ENCODE assay signal across 18 mouse cellular contexts in the genomic region with DNA sequence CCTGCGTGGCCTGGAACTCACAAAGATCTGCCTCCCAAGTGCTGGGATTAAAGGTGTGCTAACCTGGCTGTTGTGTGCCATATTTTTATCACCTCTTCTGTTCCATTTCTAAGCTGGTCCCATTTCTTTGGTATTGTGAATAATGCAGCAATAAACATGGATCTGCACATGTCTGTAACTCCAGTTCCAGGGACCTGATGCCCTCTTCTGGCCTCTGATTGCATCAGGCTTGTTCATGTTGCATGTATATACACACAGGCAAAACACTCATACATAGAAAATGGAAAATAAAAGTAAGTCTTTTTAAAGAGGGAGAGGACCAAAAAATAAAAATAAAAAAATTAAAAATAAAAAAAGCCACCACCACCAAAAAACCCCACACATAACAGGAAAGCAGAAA. TPM values are rescaled to one million over a fixed set of nuclear protein-coding genes. Genes with fewer than 3 reads are reported as not detected.
A peak's percentile ranks its signal among the peaks of the same experiment; 100 is the strongest.
DNase-seq lines count a peak whose midpoint lies in the region; ATAC-seq and TF ChIP-seq lines count a peak whose summit lies in the region.
"Had no signal": no experiment of that assay in that cellular context is flagged by ENCODE, and none has a peak within 500 bp of the region (broad histone marks: within the 10 kb centered on the region; RNA-seq: fewer than 3 reads in every experiment).

No protein-coding gene starts in this region.

- H3K9ac ChIP-seq in intestine, postnatal 0 days (ENCODE audit: low read depth, low read length): no peak overlapping the region
- H3K9ac ChIP-seq in intestine, embryonic 16.5 days (ENCODE audit: low read depth, low read length): no peak overlapping the region
- no peak overlapping the region for H3K9ac ChIP-seq in liver, postnatal 0 days (replicated peaks)
- no peak overlapping the region for H3K9ac ChIP-seq in liver, embryonic 11.5 days (ENCODE audit: low read depth, low read length)
- H3K9ac ChIP-seq: forebrain, embryonic 13.5 days; forebrain, postnatal 0 days; heart, embryonic 12.5 days; hindbrain, embryonic 14.5 days had no signal

- H3K4me1 ChIP-seq in intestine, postnatal 0 days (replicated peaks; ENCODE audit: control insufficient read depth, insufficient read depth, low read length): no peaks in the 10 kb centered on the region
- H3K4me1 ChIP-seq in intestine, embryonic 16.5 days (ENCODE audit: control insufficient read depth, insufficient read depth, low read length): peaks cover 6% of the 10 kb centered on the region
- H3K4me1 ChIP-seq in liver, postnatal 0 days (ENCODE audit: insufficient read depth): peaks cover 10% of the 10 kb centered on the region
- peaks cover 5% of the 10 kb centered on the region; the same call in 1 of the 2 replicates for H3K4me1 ChIP-seq in liver, embryonic 11.5 days (replicated peaks; ENCODE audit: control insufficient read depth, insufficient read depth, low read length)

- H3K27ac ChIP-seq in intestine, postnatal 0 days (ENCODE audit: low read depth, low read length): no peak overlapping the region
- H3K27ac ChIP-seq in intestine, embryonic 16.5 days (ENCODE audit: low read length): no peak overlapping the region
- H3K27ac ChIP-seq in liver, postnatal 0 days (ENCODE audit: low read depth): no peak overlapping the region
- H3K27ac ChIP-seq in liver, embryonic 11.5 days (ENCODE audit: low read depth, low read length): no peak overlapping the region
- H3K27ac ChIP-seq: embryonic facial prominence, embryonic 10.5 days; forebrain, embryonic 13.5 days; hindbrain, embryonic 10.5 days; hindbrain, embryonic 14.5 days had no signal

- TF ChIP-seq CTCF in intestine, postnatal 0 days (IDR thresholded peaks at IDR 0.05; ENCODE audit: low read depth): peak; percentile 48
- TF ChIP-seq CTCF in liver, postnatal 0 days (IDR thresholded peaks at IDR 0.05; ENCODE audit: low read depth): peak; percentile 22; the same call in 1 of the 2 replicates
- TF ChIP-seq CTCF in Patski (IDR thresholded peaks at IDR 0.05): peak; percentile 34

- POLR2A ChIA-PET in Patski (lab: Charles Lee): no interaction called here

- no peaks in the 10 kb centered on the region for H3K27me3 ChIP-seq in intestine, postnatal 0 days (replicated peaks; ENCODE audit: control insufficient read depth, insufficient read depth, low read length)
- H3K27me3 ChIP-seq in intestine, embryonic 16.5 days (replicated peaks; ENCODE audit: control insufficient read depth, insufficient read depth, low read length): no peaks in the 10 kb centered on the region
- no peaks in the 10 kb centered on the region for H3K27me3 ChIP-seq in liver, postnatal 0 days (ENCODE audit: insufficient read depth, low read length)
- no peaks in the 10 kb centered on the region for H3K27me3 ChIP-seq in liver, embryonic 11.5 days (replicated peaks; ENCODE audit: control insufficient read depth, insufficient read depth, low read length)
- no peaks in the 10 kb centered on the region for H3K27me3 ChIP-seq in Patski
- H3K27me3 ChIP-seq: forebrain, embryonic 13.5 days; heart, embryonic 12.5 days had no signal

- H3K4me3 ChIP-seq in intestine, postnatal 0 days (ENCODE audit: low read depth, low read length): no peak overlapping the region
- no peak overlapping the region for H3K4me3 ChIP-seq in intestine, embryonic 16.5 days (ENCODE audit: low read length)
- H3K4me3 ChIP-seq in liver, postnatal 0 days (ENCODE audit: low read depth, low read length): no peak overlapping the region
- no peak overlapping the region for H3K4me3 ChIP-seq in liver, embryonic 11.5 days (ENCODE audit: low read depth, low read length)
- H3K4me3 ChIP-seq: embryonic facial prominence, embryonic 10.5 days; forebrain, embryonic 13.5 days; heart, embryonic 12.5 days; hindbrain, embryonic 10.5 days had no signal

- no peaks in the 10 kb centered on the region for H3K9me3 ChIP-seq in intestine, postnatal 0 days (ENCODE audit: control insufficient read depth)
- no peaks in the 10 kb centered on the region for H3K9me3 ChIP-seq in intestine, embryonic 16.5 days (ENCODE audit: control insufficient read depth, low read length)
- no peaks in the 10 kb centered on the region for H3K9me3 ChIP-seq in liver, postnatal 0 days (ENCODE audit: low read length)
- no peaks in the 10 kb centered on the region for H3K9me3 ChIP-seq in liver, embryonic 11.5 days (ENCODE audit: control insufficient read depth, low read length)
- H3K9me3 ChIP-seq: embryonic facial prominence, embryonic 10.5 days; forebrain, embryonic 13.5 days; heart, embryonic 12.5 days; hindbrain, embryonic 10.5 days had no signal

- no peak for TF ChIP-seq EP300 in liver, postnatal 0 days (IDR thresholded peaks at IDR 0.05; ENCODE audit: low read depth)

- DNase-seq in liver, postnatal 0 days: no peak
- no peak for DNase-seq in liver, embryonic 11.5 days (ENCODE audit: low spot score)
- DNase-seq in 416B (ENCODE audit: low read depth) (peak; percentile 55), Patski (ENCODE audit: low read depth, low spot score) (no peak)
- DNase-seq in cerebellum, postnatal 14 days: no peak
- DNase-seq: adrenal gland, postnatal 10 days; cerebellum, adult 11 months; cerebellum, adult 8-10 months; forebrain, postnatal 0 days; gastrocnemius, postnatal 25 days; heart, adult 11 months had no signal

- in situ Hi-C loops in Patski (cut with MboI; ENCODE audit: low pct_unique_long_range_greater_than_20kb): no loop called here

- 91% methylated on average over 1 of the region's 1 CpGs for WGBS in intestine, postnatal 0 days
- 94% methylated on average over 1 of the region's 1 CpGs for WGBS in intestine, embryonic 16.5 days
- 75% methylated on average over 1 of the region's 1 CpGs for WGBS in liver, postnatal 0 days (ENCODE audit: insufficient replicate concordance)
- WGBS in liver, embryonic 11.5 days: 94% methylated on average over 1 of the region's 1 CpGs

- CTCF ChIA-PET in Patski (lab: Charles Lee): no interaction called here

- H3K36me3 ChIP-seq in intestine, postnatal 0 days (ENCODE audit: control insufficient read depth, insufficient read depth): no peaks in the 10 kb centered on the region
- H3K36me3 ChIP-seq in intestine, embryonic 16.5 days (ENCODE audit: control insufficient read depth, insufficient read depth, low read length): no peaks in the 10 kb centered on the region
- peaks cover 4% of the 10 kb centered on the region; the same call in 1 of the 2 replicates for H3K36me3 ChIP-seq in liver, postnatal 0 days (replicated peaks; ENCODE audit: insufficient read depth, low read length)
- H3K36me3 ChIP-seq in liver, embryonic 11.5 days (ENCODE audit: control insufficient read depth, insufficient read depth, low read length): 0 out of 2 replicates have a peak, but pooled peaks cover 3% of the 10 kb centered on the region

- H3K4me2 ChIP-seq in intestine, postnatal 0 days (replicated peaks; ENCODE audit: low read depth): no peak overlapping the region
- no peak overlapping the region for H3K4me2 ChIP-seq in intestine, embryonic 16.5 days (ENCODE audit: low read depth, low read length)
- no peak overlapping the region for H3K4me2 ChIP-seq in liver, postnatal 0 days (ENCODE audit: low read depth, low read length)
- H3K4me2 ChIP-seq in liver, embryonic 11.5 days: no peak overlapping the region
- H3K4me2 ChIP-seq: forebrain, embryonic 13.5 days; heart, embryonic 12.5 days; hindbrain, embryonic 14.5 days had no signal

- no peak for ATAC-seq in intestine, postnatal 0 days
- no peak for ATAC-seq in intestine, embryonic 16.5 days
- no peak for ATAC-seq in liver, postnatal 0 days
- ATAC-seq in liver, embryonic 11.5 days (replicated peaks; ENCODE audit: low FRiP score): no peak
- no peak for ATAC-seq in Patski
- ATAC-seq: forebrain, embryonic 13.5 days; forebrain, postnatal 0 days had no signal

RNA-seq across cellular contexts. Expression of gene Snupn, which starts 2.9 kb away (rescaled TPM):
- polyA plus RNA-seq in intestine, postnatal 0 days (2015; fragmentation: Nextera tagmentation; extraction: Ambion mirVana): 5.6 and 5.9 TPM in 2 replicates
- 12.3 and 12.4 TPM in 2 replicates for polyA plus RNA-seq in intestine, embryonic 16.5 days (2015; fragmentation: Nextera tagmentation; extraction: Ambion mirVana)
- polyA plus RNA-seq in liver, postnatal 0 days (2015; fragmentation: Nextera tagmentation; extraction: Ambion mirVana): 7.7 and 8.2 TPM in 2 replicates
- 21.7 and 22.6 TPM in 2 replicates for polyA plus RNA-seq in liver, embryonic 11.5 days (2014; fragmentation: Nextera tagmentation; extraction: Ambion mirVana)
- 17.0 TPM for polyA plus RNA-seq in Patski (2021)

RNA-seq across cellular contexts. Expression of gene Imp3, which starts 16.3 kb away (rescaled TPM):
- 58.4 and 59.8 TPM in 2 replicates for polyA plus RNA-seq in intestine, postnatal 0 days (2015; fragmentation: Nextera tagmentation; extraction: Ambion mirVana)
- 60.9 and 67.2 TPM in 2 replicates for polyA plus RNA-seq in intestine, embryonic 16.5 days (2015; fragmentation: Nextera tagmentation; extraction: Ambion mirVana)
- 57.6 and 57.8 TPM in 2 replicates for polyA plus RNA-seq in liver, postnatal 0 days (2015; fragmentation: Nextera tagmentation; extraction: Ambion mirVana)
- 105 and 110 TPM in 2 replicates for polyA plus RNA-seq in liver, embryonic 11.5 days (2014; fragmentation: Nextera tagmentation; extraction: Ambion mirVana)
- 76.3 TPM for polyA plus RNA-seq in Patski (2021)

RNA-seq across cellular contexts. Expression of gene Snx33, which starts 25.4 kb away (rescaled TPM):
- polyA plus RNA-seq in intestine, postnatal 0 days (2015; fragmentation: Nextera tagmentation; extraction: Ambion mirVana): 2.0 and 2.5 TPM in 2 replicates
- 4.8 and 5.2 TPM in 2 replicates for polyA plus RNA-seq in intestine, embryonic 16.5 days (2015; fragmentation: Nextera tagmentation; extraction: Ambion mirVana)
- 1.6 and 1.8 TPM in 2 replicates for polyA plus RNA-seq in liver, postnatal 0 days (2015; fragmentation: Nextera tagmentation; extraction: Ambion mirVana)
- polyA plus RNA-seq in liver, embryonic 11.5 days (2014; fragmentation: Nextera tagmentation; extraction: Ambion mirVana): 3.8 and 3.9 TPM in 2 replicates
- polyA plus RNA-seq in Patski (2021): 25.8 TPM

RNA-seq across cellular contexts. Expression of gene Ptpn9, which starts 41.2 kb away (rescaled TPM):
- polyA plus RNA-seq in intestine, postnatal 0 days (2015; fragmentation: Nextera tagmentation; extraction: Ambion mirVana): 7.3 and 7.7 TPM in 2 replicates
- polyA plus RNA-seq in intestine, embryonic 16.5 days (2015; fragmentation: Nextera tagmentation; extraction: Ambion mirVana): 8.0 and 8.7 TPM in 2 replicates
- polyA plus RNA-seq in liver, postnatal 0 days (2015; fragmentation: Nextera tagmentation; extraction: Ambion mirVana): 4.9 and 5.0 TPM in 2 replicates
- 14.0 and 14.8 TPM in 2 replicates for polyA plus RNA-seq in liver, embryonic 11.5 days (2014; fragmentation: Nextera tagmentation; extraction: Ambion mirVana)
- 78.9 TPM for polyA plus RNA-seq in Patski (2021)
